Mouse (Mus musculus): ENCODE results near the gene Nptn. TPM values are rescaled to one million over a fixed set of nuclear protein-coding genes. Genes with fewer than 3 reads are reported as not detected.
"Not testable (repeated sequence)": the region's sequence is repeated elsewhere in the genome, so short reads cannot be mapped to it uniquely, and the experiment has no call there.

Gene Nptn
- polyA plus RNA-seq, 1 experiment from 2014 or later, result 175 TPM

GRCm38 (mm10) chr9:58556627-58557026 is 25.4 kb upstream of the Nptn start:
- Histone ChIP-seq H3K27me3 (replicated peaks; ENCODE audit: control insufficient read depth, insufficient read depth, low read length) (no peaks in the 10 kb centered on the region), H3K9ac (replicated peaks; ENCODE audit: low read depth, low read length) (no peak overlapping the region), H3K4me2 (ENCODE audit: low read length) (no peak overlapping the region), H3K4me3 (replicated peaks; ENCODE audit: low read length) (no peak overlapping the region), H3K27ac (ENCODE audit: low read length) (no peak overlapping the region), H3K4me1 (replicated peaks; ENCODE audit: control insufficient read depth, insufficient read depth, low read length) (peaks cover 27% of the 10 kb centered on the region), H3K9me3 (ENCODE audit: control insufficient read depth, low read length) (no peaks in the 10 kb centered on the region), H3K36me3 (ENCODE audit: control insufficient read depth, insufficient read depth) (no peaks in the 10 kb centered on the region)
- WGBS, result 40% methylated on average over 7 of the region's 7 CpGs
- ATAC-seq, result no peak

GRCm38 (mm10) chr9:58557457-58558455 is 24.3 kb upstream of the Nptn start:
- no peak for ATAC-seq
- Histone ChIP-seq H3K9me3 (ENCODE audit: control insufficient read depth, low read length) (no peaks in the 10 kb centered on the region), H3K27ac (ENCODE audit: low read length) (no peak overlapping the region), H3K4me1 (replicated peaks; ENCODE audit: control insufficient read depth, insufficient read depth, low read length) (peaks cover 27% of the 10 kb centered on the region), H3K27me3 (replicated peaks; ENCODE audit: control insufficient read depth, insufficient read depth, low read length) (no peaks in the 10 kb centered on the region), H3K4me3 (replicated peaks; ENCODE audit: low read length) (no peak overlapping the region), H3K9ac (replicated peaks; ENCODE audit: low read depth, low read length) (no peak overlapping the region), H3K4me2 (ENCODE audit: low read length) (no peak overlapping the region), H3K36me3 (ENCODE audit: control insufficient read depth, insufficient read depth) (no peaks in the 10 kb centered on the region)
- 82% methylated on average over 3 of the region's 3 CpGs for WGBS

- H3K9me3 ChIP-seq (ENCODE audit: control insufficient read depth, low read length), result no peaks in the 10 kb centered on the region
- H3K27ac ChIP-seq (ENCODE audit: low read length), result no peak overlapping the region
- no peaks in the 10 kb centered on the region for H3K36me3 ChIP-seq (ENCODE audit: control insufficient read depth, insufficient read depth)
- ATAC-seq, result no peak
- no peak overlapping the region for H3K4me2 ChIP-seq (ENCODE audit: low read length)
- no peaks in the 10 kb centered on the region for H3K27me3 ChIP-seq (replicated peaks; ENCODE audit: control insufficient read depth, insufficient read depth, low read length)
- WGBS, result 66% methylated on average over 3 of the region's 3 CpGs
- H3K4me1 ChIP-seq (replicated peaks; ENCODE audit: control insufficient read depth, insufficient read depth, low read length), result peaks cover 13% of the 10 kb centered on the region
- H3K4me3 ChIP-seq (replicated peaks; ENCODE audit: low read length), result no peak overlapping the region
- no peak overlapping the region for H3K9ac ChIP-seq (replicated peaks; ENCODE audit: low read depth, low read length)
Measured at GRCm38 (mm10) chr9:58560211-58560610, 21.8 kb upstream of the Nptn start.

- H3K36me3 ChIP-seq (ENCODE audit: control insufficient read depth, insufficient read depth); H3K9ac ChIP-seq (replicated peaks; ENCODE audit: low read depth, low read length); H3K4me2 ChIP-seq (ENCODE audit: low read length); H3K27ac ChIP-seq (ENCODE audit: low read length); H3K4me3 ChIP-seq (replicated peaks; ENCODE audit: low read length); ATAC-seq; H3K9me3 ChIP-seq (ENCODE audit: control insufficient read depth, low read length); H3K27me3 ChIP-seq (replicated peaks; ENCODE audit: control insufficient read depth, insufficient read depth, low read length); H3K4me1 ChIP-seq (replicated peaks; ENCODE audit: control insufficient read depth, insufficient read depth, low read length): not testable (repeated sequence)
- 81% methylated on average over 3 of the region's 3 CpGs for WGBS
Measured at GRCm38 (mm10) chr9:58565945-58566344, 16.1 kb upstream of the Nptn start.

GRCm38 (mm10) chr9:58567682-58568081 is 14.4 kb upstream of the Nptn start:
- H3K36me3 ChIP-seq (ENCODE audit: control insufficient read depth, insufficient read depth), result no peaks in the 10 kb centered on the region
- H3K27ac ChIP-seq (ENCODE audit: low read length), result no peak overlapping the region
- H3K27me3 ChIP-seq (replicated peaks; ENCODE audit: control insufficient read depth, insufficient read depth, low read length), result no peaks in the 10 kb centered on the region
- H3K9me3 ChIP-seq (ENCODE audit: control insufficient read depth, low read length), result no peaks in the 10 kb centered on the region
- no peak for ATAC-seq
- no peak overlapping the region for H3K4me3 ChIP-seq (replicated peaks; ENCODE audit: low read length)
- H3K9ac ChIP-seq (replicated peaks; ENCODE audit: low read depth, low read length), result no peak overlapping the region
- no peak overlapping the region for H3K4me2 ChIP-seq (ENCODE audit: low read length)
- H3K4me1 ChIP-seq (replicated peaks; ENCODE audit: control insufficient read depth, insufficient read depth, low read length), result no peaks in the 10 kb centered on the region

- Histone ChIP-seq H3K4me2 (ENCODE audit: low read length) (no peak overlapping the region), H3K27me3 (replicated peaks; ENCODE audit: control insufficient read depth, insufficient read depth, low read length) (no peaks in the 10 kb centered on the region), H3K9ac (replicated peaks; ENCODE audit: low read depth, low read length) (no peak overlapping the region), H3K27ac (ENCODE audit: low read length) (no peak overlapping the region), H3K36me3 (ENCODE audit: control insufficient read depth, insufficient read depth) (no peaks in the 10 kb centered on the region), H3K4me3 (replicated peaks; ENCODE audit: low read length) (no peak overlapping the region), H3K4me1 (replicated peaks; ENCODE audit: control insufficient read depth, insufficient read depth, low read length) (no peaks in the 10 kb centered on the region), H3K9me3 (ENCODE audit: control insufficient read depth, low read length) (no peaks in the 10 kb centered on the region)
- ATAC-seq, result no peak
- WGBS, result 88% methylated on average over 1 of the region's 1 CpGs
Measured at GRCm38 (mm10) chr9:58571001-58571400, 11.0 kb upstream of the Nptn start.

- 20% methylated on average over 3 of the region's 3 CpGs for WGBS
- H3K4me3 ChIP-seq (replicated peaks; ENCODE audit: low read length), result no peak overlapping the region
- ATAC-seq, result no peak
- no peak overlapping the region for H3K4me2 ChIP-seq (ENCODE audit: low read length)
- H3K27me3 ChIP-seq (replicated peaks; ENCODE audit: control insufficient read depth, insufficient read depth, low read length), result no peaks in the 10 kb centered on the region
- no peaks in the 10 kb centered on the region for H3K36me3 ChIP-seq (ENCODE audit: control insufficient read depth, insufficient read depth)
- no peak overlapping the region for H3K27ac ChIP-seq (ENCODE audit: low read length)
- H3K9me3 ChIP-seq (ENCODE audit: control insufficient read depth, low read length), result no peaks in the 10 kb centered on the region
- H3K9ac ChIP-seq (replicated peaks; ENCODE audit: low read depth, low read length), result no peak overlapping the region
- peaks cover 10% of the 10 kb centered on the region for H3K4me1 ChIP-seq (replicated peaks; ENCODE audit: control insufficient read depth, insufficient read depth, low read length)
Measured at GRCm38 (mm10) chr9:58578669-58579068, 3.4 kb upstream of the Nptn start.

- not testable (repeated sequence) for ATAC-seq
Measured at GRCm38 (mm10) chr9:58580453-58581195, 1.4 kb upstream of the Nptn start.

GRCm38 (mm10) chr9:58581283-58581930 is 633 bp upstream of the Nptn start:
- peak overlapping the region; percentile 97 for H3K4me3 ChIP-seq (replicated peaks; ENCODE audit: low read length)
- no peaks in the 10 kb centered on the region for H3K27me3 ChIP-seq (replicated peaks; ENCODE audit: control insufficient read depth, insufficient read depth, low read length)
- no peaks in the 10 kb centered on the region for H3K36me3 ChIP-seq (ENCODE audit: control insufficient read depth, insufficient read depth)
- peaks cover 12% of the 10 kb centered on the region for H3K4me1 ChIP-seq (replicated peaks; ENCODE audit: control insufficient read depth, insufficient read depth, low read length)
- H3K27ac ChIP-seq (ENCODE audit: low read length), result peak overlapping the region; percentile 84
- H3K4me2 ChIP-seq (ENCODE audit: low read length), result peak overlapping the region; percentile 75
- 36% methylated on average over 8 of the region's 8 CpGs for WGBS
- H3K9me3 ChIP-seq (ENCODE audit: control insufficient read depth, low read length), result no peaks in the 10 kb centered on the region
- ATAC-seq, result no peak
- H3K9ac ChIP-seq (replicated peaks; ENCODE audit: low read depth, low read length), result peak overlapping the region; percentile 60

More at GRCm38 (mm10) chr9:58580453-58581195, 1.4 kb upstream of the Nptn start:
- H3K4me1 ChIP-seq (replicated peaks; ENCODE audit: control insufficient read depth, insufficient read depth, low read length), result peaks cover 12% of the 10 kb centered on the region
- not testable (repeated sequence) for H3K4me3 ChIP-seq (replicated peaks; ENCODE audit: low read length); H3K9ac ChIP-seq (replicated peaks; ENCODE audit: low read depth, low read length); H3K27ac ChIP-seq (ENCODE audit: low read length); H3K36me3 ChIP-seq (ENCODE audit: control insufficient read depth, insufficient read depth); H3K27me3 ChIP-seq (replicated peaks; ENCODE audit: control insufficient read depth, insufficient read depth, low read length); H3K9me3 ChIP-seq (ENCODE audit: control insufficient read depth, low read length); H3K4me2 ChIP-seq (ENCODE audit: low read length)
- 80% methylated on average over 10 of the region's 10 CpGs for WGBS

Data from forebrain, embryonic 16.5 days (tissue).